Mouse (Mus musculus) ES-E14 (cell line): ENCODE results near the gene Kcnt2. TPM values are rescaled to one million over a fixed set of nuclear protein-coding genes. Genes with fewer than 3 reads are reported as not detected.

ENCODE experiments used
- DNase-seq: peaks from one replicate; pipeline ENCODE4 v3.0.0-alpha.2; 2013; ENCODE audit warnings: low read depth, low spot score
- H3K27ac ChIP-seq: 2 replicates; pipeline ENCODE4 v1.5.1; 2012; ENCODE audit warnings: low read depth, mild to moderate bottlenecking, low read length, moderate library complexity, mixed read lengths; ENCODE audit not compliant: poor library complexity, insufficient read depth, severe bottlenecking
- H3K36me3 ChIP-seq: 2 replicates; pipeline ENCODE4 v1.6.1; 2012; ENCODE audit warnings: mild to moderate bottlenecking, low read length, moderate library complexity, mixed read lengths; ENCODE audit not compliant: control insufficient read depth, poor library complexity, insufficient read depth, severe bottlenecking
- H3K4me1 ChIP-seq, 2 experiments: fragments of 150-350 bp in 1 of 2; sonication (generic) in 1 of 2; 2 replicates each; pipeline ENCODE4 v1.6.1; 2012; ENCODE audit warnings: low read length in 2 of 2, mild to moderate bottlenecking in 1 of 2, mixed read lengths in 1 of 2; ENCODE audit not compliant: control insufficient read depth in 2 of 2, insufficient read depth in 2 of 2, poor library complexity in 1 of 2
- H3K4me3 ChIP-seq, 2 experiments: fragments of 150-350 bp in 1 of 2; sonication (generic) in 1 of 2; 2 replicates each; pipeline ENCODE4 v1.5.1; 2012; ENCODE audit warnings: low read length in 2 of 2, low read depth in 1 of 2, mild to moderate bottlenecking in 1 of 2, mixed read lengths in 1 of 2; ENCODE audit not compliant: insufficient read depth in 1 of 2, poor library complexity in 1 of 2, severe bottlenecking in 1 of 2
- H3K9ac ChIP-seq: 2 replicates; pipeline ENCODE4 v1.6.1; 2012; ENCODE audit warnings: low read depth, mild to moderate bottlenecking, low read length, mixed read lengths; ENCODE audit not compliant: poor library complexity, insufficient read depth, severe bottlenecking
- H3K9me3 ChIP-seq: fragments of 150-350 bp; sonication (generic); 2 replicates; pipeline ENCODE4 v1.6.1; 2012; ENCODE audit warnings: low read depth, mild to moderate bottlenecking, low read length; ENCODE audit not compliant: control insufficient read depth, insufficient read depth
- CHD2 ChIP-seq: IDR thresholded peaks from 2 replicates; pipeline ENCODE4 v1.6.1; 2014; ENCODE audit warnings: mild to moderate bottlenecking, low read depth, low read length, inconsistent platforms
- HCFC1 ChIP-seq: IDR thresholded peaks from 2 replicates; pipeline ENCODE4 v1.6.1; 2012; ENCODE audit warnings: low read length, inconsistent platforms, borderline replicate concordance; ENCODE audit not compliant: insufficient read depth
- MAFK ChIP-seq: IDR thresholded peaks from 2 replicates; pipeline ENCODE4 v1.6.1; 2014; ENCODE audit warnings: mild to moderate bottlenecking, low read depth, low read length, inconsistent platforms; ENCODE audit not compliant: insufficient read depth
- ZC3H11A ChIP-seq: IDR thresholded peaks from 2 replicates; pipeline ENCODE4 v1.6.1; 2012; ENCODE audit warnings: low read depth, mild to moderate bottlenecking, inconsistent platforms, low read length, borderline replicate concordance
- ZNF384 ChIP-seq: IDR thresholded peaks from 2 replicates; pipeline ENCODE4 v1.6.1; 2012; ENCODE audit warnings: low read depth, low read length, inconsistent platforms
- in situ Hi-C, 2 experiments: fragments of 600-800 bp; cut with MboI; formaldehyde crosslinking; loops; one replicate each; pipeline ENCODE4 v1.15.1; 2025; ENCODE audit warnings: low sequenced_read_pairs in 2 of 2, inconsistent platforms in 1 of 2; ENCODE audit not compliant: unreplicated experiment in 2 of 2
- total RNA-seq: library from RNA; depleted of rRNA; stranded (reverse); fragments of 300-350 nt; gene quantifications from 2 replicates; pipeline ENCODE4 v1.2.3, GENCODE M21; 2012

Gene Kcnt2
- total RNA-seq, 1 experiment: 1.2 TPM

GRCm38 (mm10) chr1:140306339-140306738 is 60.4 kb downstream of the Kcnt2 start:
- no peak for DNase-seq
- in situ Hi-C loops: no loop called here

GRCm38 (mm10) chr1:140310739-140311138 is 64.8 kb downstream of the Kcnt2 start:
- in situ Hi-C loops: no loop called here
- TF ChIP-seq ZNF384 (no peak), CHD2 (no peak), HCFC1 (no peak), ZC3H11A (no peak), MAFK (no peak)
- Histone ChIP-seq H3K36me3 (no peaks in the 10 kb centered on the region), H3K4me1 (no peaks in the 10 kb centered on the region), H3K4me3 (no peak overlapping the region), H3K9me3 (no peaks in the 10 kb centered on the region), H3K9ac (no peak overlapping the region), H3K27ac (no peak overlapping the region)
- no peak for DNase-seq

More at GRCm38 (mm10) chr1:140306339-140306738, 60.4 kb downstream of the Kcnt2 start:
- Histone ChIP-seq H3K36me3 (no peaks in the 10 kb centered on the region), H3K27ac (no peak overlapping the region), H3K4me3 (no peak overlapping the region), H3K9ac (no peak overlapping the region), H3K4me1 (no peaks in the 10 kb centered on the region), H3K9me3 (no peaks in the 10 kb centered on the region)
- TF ChIP-seq ZC3H11A (no peak), CHD2 (no peak), ZNF384 (no peak), HCFC1 (no peak), MAFK (no peak)

GRCm38 (mm10) chr1:140325088-140325487 is 79.1 kb downstream of the Kcnt2 start:
- H3K4me3 ChIP-seq: no peak overlapping the region
- H3K4me1 ChIP-seq: no peaks in the 10 kb centered on the region
- no peak overlapping the region for H3K9ac ChIP-seq
- no peak for DNase-seq
- no peaks in the 10 kb centered on the region for H3K9me3 ChIP-seq
- no peak overlapping the region for H3K27ac ChIP-seq
- in situ Hi-C loops: no loop called here
- no peaks in the 10 kb centered on the region for H3K36me3 ChIP-seq
- no peak for TF ChIP-seq MAFK
- no peak for TF ChIP-seq HCFC1
- TF ChIP-seq ZNF384: no peak
- no peak for TF ChIP-seq ZC3H11A
- no peak for TF ChIP-seq CHD2

- H3K27ac ChIP-seq: no peak overlapping the region
- in situ Hi-C loops: no loop called here
- TF ChIP-seq MAFK (no peak), HCFC1 (no peak), CHD2 (no peak), ZNF384 (no peak), ZC3H11A (no peak)
- H3K9me3 ChIP-seq: no peaks in the 10 kb centered on the region
- no peak overlapping the region for H3K9ac ChIP-seq
- H3K4me3 ChIP-seq: no peak overlapping the region
- no peaks in the 10 kb centered on the region for H3K4me1 ChIP-seq
- no peaks in the 10 kb centered on the region for H3K36me3 ChIP-seq
- peak; percentile 11 for DNase-seq
Measured at GRCm38 (mm10) chr1:140326709-140327108, 80.8 kb downstream of the Kcnt2 start.

GRCm38 (mm10) chr1:140333702-140334101 is 87.7 kb downstream of the Kcnt2 start:
- Histone ChIP-seq H3K9me3 (no peaks in the 10 kb centered on the region), H3K36me3 (no peaks in the 10 kb centered on the region), H3K4me3 (no peak overlapping the region), H3K27ac (no peak overlapping the region), H3K4me1 (no peaks in the 10 kb centered on the region), H3K9ac (no peak overlapping the region)
- no peak for DNase-seq
- in situ Hi-C loops: no loop called here
- TF ChIP-seq HCFC1 (no peak), CHD2 (no peak), ZC3H11A (no peak), MAFK (no peak), ZNF384 (no peak)
